ENCODE assay signal across 14 mouse cellular contexts in genomic region chr5:88691506-88692095, GRCm38 (mm10).
"Had no signal": no experiment of that assay in that cellular context is flagged by ENCODE, and none has a peak within 500 bp of the region (broad histone marks: within the 10 kb centered on the region; RNA-seq: fewer than 3 reads in every experiment).

No protein-coding gene starts in this region.

- H3K9ac ChIP-seq: hindbrain, embryonic 14.5 days; intestine, embryonic 15.5 days; lung, embryonic 14.5 days; stomach, embryonic 15.5 days had no signal

- H3K4me1 ChIP-seq: stomach, embryonic 15.5 days had no signal

- H3K9me3 ChIP-seq: intestine, embryonic 15.5 days; midbrain, embryonic 10.5 days; stomach, embryonic 15.5 days had no signal

- H3K27ac ChIP-seq: hindbrain, embryonic 14.5 days; intestine, embryonic 15.5 days; layer of hippocampus, adult 2 months; midbrain, embryonic 10.5 days; stomach, embryonic 15.5 days had no signal

- H3K36me3 ChIP-seq: intestine, embryonic 15.5 days; midbrain, embryonic 10.5 days; stomach, embryonic 15.5 days had no signal

- DNase-seq: kidney, adult 18-20 months; left cerebral cortex, postnatal 4 days; lung, embryonic 14.5 days; lung, postnatal 10 days; lung, postnatal 4 days; right cerebral cortex, postnatal 14 days; thymus, adult 2 months; thymus, postnatal 25 days had no signal

- H3K4me2 ChIP-seq: hindbrain, embryonic 14.5 days; intestine, embryonic 15.5 days; lung, embryonic 14.5 days; stomach, embryonic 15.5 days had no signal

- H3K4me3 ChIP-seq: intestine, embryonic 15.5 days; layer of hippocampus, adult 2 months; midbrain, embryonic 10.5 days; stomach, embryonic 15.5 days had no signal

- H3K27me3 ChIP-seq: intestine, embryonic 15.5 days; stomach, embryonic 15.5 days had no signal

- ATAC-seq: midbrain, embryonic 16.5 days had no signal
